Comparison of ENCODE assay signal across 31 mouse cellular contexts in the genomic region with DNA sequence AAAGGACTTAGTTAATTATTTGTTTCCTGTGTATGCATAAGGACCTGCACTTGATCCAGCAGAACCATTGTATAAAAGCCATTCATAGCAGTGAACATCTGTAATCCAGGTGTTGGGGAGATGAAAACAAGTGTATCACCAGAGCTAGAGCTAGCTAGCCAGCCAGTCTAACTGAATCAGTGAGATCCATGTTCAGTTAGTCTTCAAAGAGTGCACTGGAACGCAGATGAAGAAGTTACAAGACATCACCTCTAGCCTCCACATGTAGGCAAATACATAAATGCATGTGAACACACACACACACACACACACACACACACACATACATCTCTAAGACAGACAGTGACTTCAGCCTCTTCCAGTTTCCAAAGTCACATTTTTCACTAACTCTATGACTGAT.
"Had no signal": no experiment of that assay in that cellular context is flagged by ENCODE, and none has a peak within 500 bp of the region (broad histone marks: within the 10 kb centered on the region; RNA-seq: fewer than 3 reads in every experiment).

No protein-coding gene starts in this region.

- H3K4me3 ChIP-seq: left cerebral cortex, adult 2 months; limb, embryonic 10.5 days; limb, embryonic 12.5 days; limb, embryonic 13.5 days; limb, embryonic 15.5 days; liver, embryonic 12.5 days; liver, embryonic 13.5 days; liver, embryonic 15.5 days; lung, embryonic 15.5 days; megakaryocyte, embryonic 14.5 days; midbrain, embryonic 10.5 days; midbrain, embryonic 12.5 days; midbrain, embryonic 13.5 days; midbrain, embryonic 15.5 days; myocyte; neural tube, embryonic 12.5 days had no signal

- ATAC-seq: liver, embryonic 12.5 days; liver, postnatal 0 days; lung, postnatal 0 days; midbrain, embryonic 13.5 days; midbrain, embryonic 15.5 days; midbrain, embryonic 16.5 days had no signal

- H3K4me2 ChIP-seq: limb, embryonic 12.5 days; limb, embryonic 13.5 days; limb, embryonic 15.5 days; liver, embryonic 11.5 days; liver, embryonic 12.5 days; liver, embryonic 13.5 days; liver, embryonic 15.5 days; lung, embryonic 14.5 days; lung, embryonic 15.5 days; midbrain, embryonic 12.5 days; midbrain, embryonic 13.5 days; midbrain, embryonic 15.5 days; neural tube, embryonic 12.5 days had no signal

- DNase-seq: left cerebral cortex, postnatal 4 days; liver; liver, embryonic 13.5 days; liver, postnatal 0 days; lung, adult 18-20 months; lung, adult 2 months; lung, embryonic 14.5 days; lung, postnatal 10 days; lung, postnatal 14 days; lung, postnatal 36 days; lung, postnatal 4 days had no signal

- H3K4me1 ChIP-seq: limb, embryonic 10.5 days; limb, embryonic 12.5 days; limb, embryonic 13.5 days; limb, embryonic 15.5 days; liver, embryonic 12.5 days; liver, embryonic 13.5 days; liver, embryonic 15.5 days; lung, embryonic 15.5 days; megakaryocyte, embryonic 14.5 days; midbrain, embryonic 12.5 days; midbrain, embryonic 15.5 days; neural tube, embryonic 12.5 days had no signal

- H3K27me3 ChIP-seq: limb, embryonic 12.5 days; limb, embryonic 13.5 days; limb, embryonic 15.5 days; liver, embryonic 12.5 days; liver, embryonic 13.5 days; liver, embryonic 15.5 days; lung, embryonic 15.5 days; megakaryocyte, embryonic 14.5 days; midbrain, embryonic 12.5 days; midbrain, embryonic 13.5 days; midbrain, embryonic 15.5 days; neural tube, embryonic 12.5 days had no signal

- H3K36me3 ChIP-seq: limb, embryonic 10.5 days; limb, embryonic 12.5 days; limb, embryonic 13.5 days; limb, embryonic 15.5 days; liver, embryonic 12.5 days; liver, embryonic 13.5 days; liver, embryonic 15.5 days; lung, embryonic 15.5 days; midbrain, embryonic 10.5 days; midbrain, embryonic 12.5 days; midbrain, embryonic 13.5 days; midbrain, embryonic 15.5 days; neural tube, embryonic 12.5 days had no signal

- H3K9me3 ChIP-seq: limb, embryonic 10.5 days; limb, embryonic 12.5 days; limb, embryonic 13.5 days; limb, embryonic 15.5 days; liver, embryonic 12.5 days; liver, embryonic 13.5 days; liver, embryonic 15.5 days; lung, embryonic 15.5 days; midbrain, embryonic 10.5 days; midbrain, embryonic 12.5 days; midbrain, embryonic 13.5 days; midbrain, embryonic 15.5 days; neural tube, embryonic 12.5 days had no signal

- H3K27ac ChIP-seq: left cerebral cortex, adult 2 months; limb, embryonic 10.5 days; limb, embryonic 12.5 days; limb, embryonic 13.5 days; limb, embryonic 15.5 days; liver, embryonic 12.5 days; liver, embryonic 13.5 days; liver, embryonic 14.5 days; liver, embryonic 15.5 days; lung, embryonic 15.5 days; macrophage; midbrain, embryonic 10.5 days; midbrain, embryonic 12.5 days; midbrain, embryonic 13.5 days; midbrain, embryonic 15.5 days; neural tube, embryonic 12.5 days had no signal

- H3K9ac ChIP-seq: limb, embryonic 12.5 days; limb, embryonic 13.5 days; limb, embryonic 15.5 days; liver, embryonic 12.5 days; liver, embryonic 13.5 days; liver, embryonic 14.5 days; liver, embryonic 15.5 days; liver, postnatal 0 days; lung, embryonic 14.5 days; lung, embryonic 15.5 days; midbrain, embryonic 12.5 days; midbrain, embryonic 13.5 days; midbrain, embryonic 15.5 days; neural tube, embryonic 12.5 days had no signal
